Mouse (Mus musculus) cerebellum, adult 2 months (tissue): Measurements from ENCODE around the gene Tfip11.

Experiments used
- CTCF ChIP-seq: fragments of 200-500 bp; IDR thresholded peaks from 2 replicates; pipeline ENCODE4 v1.5.1; 2011; ENCODE audit warnings: low read depth, mild to moderate bottlenecking, control low read depth, low read length, moderate library complexity, borderline replicate concordance; ENCODE audit not compliant: insufficient read depth
- POLR2A ChIP-seq: fragments of 200-500 bp; IDR thresholded peaks from 2 replicates; pipeline ENCODE4 v1.6.1; 2011; ENCODE audit warnings: low read length, control low read depth, borderline replicate concordance; ENCODE audit not compliant: insufficient read depth

DNA sequence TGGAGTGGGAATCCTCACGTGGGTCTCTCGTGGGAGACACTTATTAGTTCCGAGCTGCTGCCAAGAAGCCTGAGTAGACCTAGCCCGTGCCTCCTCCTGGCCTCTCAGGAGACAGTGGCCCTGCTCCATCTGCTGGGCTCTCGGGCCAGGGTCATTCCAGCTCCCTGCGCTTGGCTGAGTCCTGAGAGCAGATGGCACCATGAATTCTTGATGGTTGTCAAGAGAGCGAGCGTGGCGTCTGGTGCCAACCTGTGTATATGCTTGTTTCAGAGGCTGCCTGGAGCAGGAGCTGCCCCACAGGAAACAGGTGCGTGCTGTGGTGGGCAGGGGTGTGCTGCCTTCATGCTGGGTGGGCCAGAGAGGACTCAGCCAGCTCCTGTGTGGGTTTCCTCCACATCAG is 42.5 kb downstream of the Tfip11 start:
- TF ChIP-seq CTCF (peak; percentile 29; the same call in 1 of the 2 replicates), POLR2A (peak; percentile 25; the same call in 1 of the 2 replicates)
